Mouse (Mus musculus): ENCODE measurements around the gene Timm10b.

GRCm38 (mm10) chr7:105690875-105691274 lies 51.0 kb downstream of the Timm10b start:
- TF ChIP-seq CTCF (IDR thresholded peaks at IDR 0.05; ENCODE audit: control insufficient read depth, insufficient read depth, insufficient read length) (no peak), USF1 (IDR thresholded peaks at IDR 0.05; ENCODE audit: low read depth) (no peak), FOSL1 (IDR thresholded peaks at IDR 0.05; ENCODE audit: insufficient read depth, low read length, poor library complexity, severe bottlenecking) (no peak), CEBPB (IDR thresholded peaks at IDR 0.05; ENCODE audit: low read depth) (no peak)
